Mouse (Mus musculus) liver, embryonic 15.5 days (tissue): ENCODE measurements around the gene Ppt1. TPM values are rescaled to one million over a fixed set of nuclear protein-coding genes. Genes with fewer than 3 reads are reported as not detected.

Experiments
- ATAC-seq: fragments of 200-750 bp; cut with Nextera tagmentation; 2 replicates; pipeline ENCODE4 v1.8.0; 2017; ENCODE audit warnings: moderate number of reproducible peaks, mild to moderate bottlenecking, moderate library complexity; ENCODE audit not compliant: insufficient read depth
- H3K27ac ChIP-seq: fragments of 300-500 bp; sonication (generic); replicated peaks from 2 replicates; pipeline ENCODE4 v1.5.1; 2015; ENCODE audit warnings: mild to moderate bottlenecking, inconsistent platforms
- H3K27me3 ChIP-seq: fragments of 300-500 bp; sonication (generic); 2 replicates; pipeline ENCODE4 v1.6.1; 2015; ENCODE audit warnings: mild to moderate bottlenecking, inconsistent platforms
- H3K36me3 ChIP-seq: fragments of 300-500 bp; sonication (generic); replicated peaks from 2 replicates; pipeline ENCODE4 v1.6.1; 2015; ENCODE audit warnings: moderate library complexity, mild to moderate bottlenecking, inconsistent platforms
- H3K4me1 ChIP-seq: fragments of 300-500 bp; sonication (generic); replicated peaks from 2 replicates; pipeline ENCODE4 v1.6.1; 2015; ENCODE audit warnings: inconsistent platforms
- H3K4me2 ChIP-seq: fragments of 300-500 bp; sonication (generic); 2 replicates; pipeline ENCODE4 v1.6.1; 2015; ENCODE audit warnings: moderate library complexity, mild to moderate bottlenecking, inconsistent platforms
- H3K4me3 ChIP-seq: fragments of 300-500 bp; sonication (generic); replicated peaks from 2 replicates; pipeline ENCODE4 v1.5.1; 2015; ENCODE audit warnings: mild to moderate bottlenecking, inconsistent platforms
- H3K9ac ChIP-seq: fragments of 300-500 bp; sonication (generic); 2 replicates; pipeline ENCODE4 v1.6.1; 2015; ENCODE audit warnings: moderate library complexity, mild to moderate bottlenecking, inconsistent platforms
- H3K9me3 ChIP-seq: fragments of 300-500 bp; sonication (generic); replicated peaks from 2 replicates; pipeline ENCODE4 v1.6.1; 2016; ENCODE audit warnings: inconsistent platforms
- WGBS: fragments of 180-500 bp; shearing (Covaris S2); methylation state at CpG from one replicate; pipeline ENCODE4 v1.1.7; 2015; ENCODE audit warnings: mixed read lengths; ENCODE audit not compliant: insufficient replicate concordance; 5-methylcytosine and 5-hydroxymethylcytosine counted together
- polyA plus RNA-seq: library from polyadenylated mRNA; unstranded; fragments of >200 nt; fragmentation: Nextera tagmentation; extraction: Ambion mirVana; gene quantifications from 2 replicates; pipeline ENCODE4 v1.2.1, GENCODE M21; 2015

Ppt1 gene
- polyA plus RNA-seq, 1 experiment from 2014 or later: 18.9 TPM

DNA sequence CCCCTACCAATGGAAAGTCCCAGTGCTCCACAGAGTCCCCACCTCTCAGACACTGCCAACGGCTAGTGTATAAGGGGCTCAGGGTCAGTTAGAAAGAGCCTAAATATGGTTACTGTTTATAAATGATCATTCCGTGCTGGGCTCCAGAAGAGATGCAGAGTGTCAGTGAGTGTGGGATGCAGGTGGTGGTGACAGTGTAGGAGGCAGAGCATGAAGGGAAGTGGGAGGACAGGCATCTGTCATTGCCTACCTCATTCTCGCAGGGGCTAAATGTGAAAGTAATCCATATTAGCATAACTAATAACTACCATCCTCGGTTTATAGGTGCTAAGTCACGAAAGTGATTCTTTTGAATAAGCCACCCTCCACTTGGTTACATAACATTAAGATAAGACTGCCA, 34.7 kb downstream of the Ppt1 start:
- no peak overlapping the region for H3K9ac ChIP-seq
- ATAC-seq: no peak
- no peaks in the 10 kb centered on the region for H3K27me3 ChIP-seq
- H3K4me1 ChIP-seq: peaks cover 37% of the 10 kb centered on the region
- H3K9me3 ChIP-seq: no peaks in the 10 kb centered on the region
- H3K27ac ChIP-seq: no peak overlapping the region
- H3K4me2 ChIP-seq: no peak overlapping the region
- WGBS: 73% methylated on average over 5 of the region's 5 CpGs
- H3K36me3 ChIP-seq: peaks cover 61% of the 10 kb centered on the region
- no peak overlapping the region for H3K4me3 ChIP-seq

DNA sequence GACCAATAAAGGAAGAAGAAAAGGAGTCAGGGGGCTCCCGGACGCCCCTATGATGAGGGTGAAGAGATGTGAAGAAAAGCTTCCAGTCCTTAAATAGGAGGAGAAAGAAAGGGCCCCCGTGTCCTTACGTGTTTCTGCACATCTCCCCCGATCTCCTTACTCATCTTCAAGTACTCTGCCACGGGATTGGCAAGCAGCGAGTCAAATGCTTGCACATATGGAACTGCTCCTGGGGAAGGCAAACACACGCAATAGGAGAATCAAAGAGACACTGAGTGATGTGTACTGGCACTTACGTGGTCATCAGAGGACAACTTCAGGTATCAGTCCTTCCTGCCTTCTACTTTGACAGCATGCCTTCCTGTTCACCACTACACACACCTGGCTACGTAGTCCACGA, 35.2 kb downstream of the Ppt1 start:
- peaks cover 37% of the 10 kb centered on the region for H3K4me1 ChIP-seq
- H3K9me3 ChIP-seq: no peaks in the 10 kb centered on the region
- H3K36me3 ChIP-seq: peaks cover 55% of the 10 kb centered on the region
- 61% methylated on average over 11 of the region's 11 CpGs for WGBS
- no peaks in the 10 kb centered on the region for H3K27me3 ChIP-seq
- no peak overlapping the region for H3K27ac ChIP-seq
- H3K4me3 ChIP-seq: no peak overlapping the region
- H3K9ac ChIP-seq: no peak overlapping the region
- ATAC-seq: no peak
- H3K4me2 ChIP-seq: no peak overlapping the region

DNA sequence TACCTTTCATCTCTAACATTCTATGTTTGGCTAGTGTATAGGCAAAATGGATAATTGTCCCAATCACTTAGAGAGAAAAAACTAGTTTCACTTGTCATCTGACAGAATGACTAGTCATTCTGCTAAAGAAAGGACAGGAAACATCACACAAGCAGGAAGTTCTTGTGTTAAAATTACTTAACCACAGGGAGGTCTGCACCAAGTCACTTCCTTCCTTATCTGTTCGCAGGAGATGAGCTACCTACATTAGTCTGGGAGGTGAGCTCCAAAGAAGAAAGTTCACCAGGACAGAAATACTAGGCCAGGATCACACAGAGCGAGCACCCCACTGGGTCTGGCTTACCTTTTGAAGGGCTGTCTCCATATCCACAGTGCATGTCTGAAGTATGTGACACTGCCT, 35.9 kb downstream of the Ppt1 start:
- Histone ChIP-seq H3K27me3 (no peaks in the 10 kb centered on the region), H3K4me3 (no peak overlapping the region), H3K36me3 (peaks cover 49% of the 10 kb centered on the region), H3K4me2 (no peak overlapping the region), H3K4me1 (peaks cover 37% of the 10 kb centered on the region), H3K9ac (no peak overlapping the region), H3K27ac (no peak overlapping the region; the same call in 1 of the 2 replicates), H3K9me3 (no peaks in the 10 kb centered on the region)
- 28% methylated on average over 2 of the region's 2 CpGs for WGBS
- no peak for ATAC-seq

DNA sequence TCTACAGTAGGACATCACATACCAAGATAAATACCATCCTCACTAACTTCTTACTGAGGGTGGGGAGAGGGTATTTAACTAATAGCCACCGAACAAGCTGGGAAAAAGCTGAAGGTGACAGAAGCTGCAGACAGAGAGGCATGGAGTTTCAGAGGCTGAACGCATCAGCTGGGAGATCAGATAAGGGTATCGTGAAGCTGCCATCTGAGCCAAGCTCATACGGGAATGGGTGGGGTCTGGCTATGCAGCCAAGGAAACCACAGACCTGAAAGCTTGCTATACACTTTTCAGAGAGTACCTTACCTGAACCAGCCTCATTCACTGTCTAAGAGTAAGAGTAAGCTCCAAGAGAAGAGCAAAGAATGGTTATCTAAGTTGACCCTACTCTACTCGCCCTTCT, 37.0 kb downstream of the Ppt1 start:
- peak overlapping the region; percentile 51 for H3K4me2 ChIP-seq
- peaks cover 37% of the 10 kb centered on the region for H3K4me1 ChIP-seq
- no peaks in the 10 kb centered on the region for H3K27me3 ChIP-seq
- ATAC-seq: peak; percentile 59
- peaks cover 41% of the 10 kb centered on the region for H3K36me3 ChIP-seq
- peak overlapping the region; percentile 6; the same call in 1 of the 2 replicates for H3K4me3 ChIP-seq
- no peak overlapping the region for H3K9ac ChIP-seq
- no peak overlapping the region for H3K27ac ChIP-seq
- no peaks in the 10 kb centered on the region for H3K9me3 ChIP-seq
- 13% methylated on average over 5 of the region's 5 CpGs for WGBS

DNA sequence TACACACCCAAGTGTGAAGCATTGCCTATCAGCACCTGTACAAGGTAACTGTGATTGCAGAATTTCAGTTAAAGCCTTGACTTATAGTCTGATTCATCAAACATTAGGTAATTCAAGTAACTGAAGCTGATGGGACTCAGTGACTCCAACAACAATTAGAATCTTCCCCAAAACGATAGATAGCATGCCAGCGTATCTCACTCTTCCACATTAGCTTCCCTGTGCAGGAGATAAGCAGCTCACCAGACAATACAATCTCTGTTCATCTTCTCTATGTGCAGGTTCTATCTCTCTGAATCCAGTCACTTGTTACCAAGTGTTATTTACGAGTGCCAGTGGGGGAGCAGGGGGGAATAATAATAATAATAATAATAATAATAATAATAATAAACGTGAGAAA, 37.5 kb downstream of the Ppt1 start:
- WGBS: 28% methylated on average over 4 of the region's 4 CpGs
- Histone ChIP-seq H3K9me3 (no peaks in the 10 kb centered on the region), H3K4me3 (peak overlapping the region; percentile 6; the same call in 1 of the 2 replicates), H3K4me2 (peak overlapping the region; percentile 51), H3K27me3 (no peaks in the 10 kb centered on the region), H3K9ac (no peak overlapping the region), H3K27ac (no peak overlapping the region), H3K4me1 (peaks cover 40% of the 10 kb centered on the region), H3K36me3 (peaks cover 36% of the 10 kb centered on the region)
- peak; percentile 45; the same call in 1 of the 2 replicates for ATAC-seq

DNA sequence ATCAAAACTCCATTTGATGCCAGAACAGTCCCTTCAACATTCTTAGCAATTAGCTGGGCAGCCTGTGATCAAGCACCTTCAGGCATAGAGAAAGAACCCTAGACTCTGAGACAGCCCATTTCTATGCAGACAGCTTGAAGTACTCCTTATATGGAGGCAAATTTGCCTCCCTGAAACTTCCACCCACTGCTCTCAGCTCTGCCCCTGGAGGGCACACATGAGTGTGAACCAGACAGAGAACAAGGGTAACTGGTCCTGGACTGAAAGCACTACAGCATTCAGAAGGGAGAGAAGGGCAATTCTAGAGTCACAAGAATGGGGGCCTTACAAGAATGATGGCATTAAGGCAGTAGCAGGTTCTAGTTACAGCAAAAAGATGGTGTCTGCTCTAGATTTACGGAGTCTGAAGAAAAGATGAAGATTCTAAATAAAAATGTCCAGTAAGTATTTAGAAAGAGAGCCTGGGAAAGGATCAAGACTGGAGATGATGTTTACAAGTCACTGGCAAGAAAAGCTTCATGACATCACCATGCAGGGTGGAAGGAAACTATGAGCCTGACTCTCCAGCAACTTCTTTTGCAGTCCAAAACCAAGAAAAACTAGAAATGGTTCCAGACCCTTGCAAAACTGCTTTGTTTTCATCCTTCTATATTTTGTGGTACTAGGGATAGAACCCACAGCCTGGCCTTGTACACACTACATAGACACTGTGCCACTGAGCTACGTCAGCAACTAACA, 42.5 kb downstream of the Ppt1 start:
- Histone ChIP-seq H3K9me3 (no peaks in the 10 kb centered on the region), H3K4me3 (no peak overlapping the region), H3K4me2 (no peak overlapping the region), H3K27me3 (no peaks in the 10 kb centered on the region), H3K36me3 (no peaks in the 10 kb centered on the region), H3K27ac (no peak overlapping the region), H3K4me1 (peaks cover 36% of the 10 kb centered on the region), H3K9ac (no peak overlapping the region)
- ATAC-seq: no peak
- WGBS: 72% methylated on average over 2 of the region's 2 CpGs

DNA sequence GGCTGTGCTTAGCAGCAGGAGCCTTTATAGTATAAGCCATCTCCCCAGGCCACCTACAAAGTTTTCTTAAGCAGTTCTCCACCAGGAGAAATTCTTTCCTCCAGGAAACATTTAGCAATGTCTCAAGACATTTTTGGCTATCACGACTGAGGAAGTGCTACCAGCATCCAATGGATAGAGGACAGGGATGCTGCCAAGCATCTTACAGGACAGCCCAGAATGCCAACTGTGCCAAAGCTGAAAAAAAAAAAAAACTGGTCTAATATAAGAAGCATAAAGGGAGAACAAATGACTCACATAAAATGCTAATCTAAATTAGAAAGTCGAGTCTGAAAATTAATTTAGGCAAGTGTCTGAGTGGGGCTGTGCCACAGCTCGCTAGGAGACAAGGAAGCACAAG, 46.5 kb downstream of the Ppt1 start:
- H3K4me2 ChIP-seq: no peak overlapping the region
- H3K4me3 ChIP-seq: no peak overlapping the region
- H3K4me1 ChIP-seq: peaks cover 48% of the 10 kb centered on the region
- H3K9ac ChIP-seq: no peak overlapping the region
- WGBS: 58% methylated on average over 3 of the region's 3 CpGs
- no peaks in the 10 kb centered on the region for H3K36me3 ChIP-seq
- no peak for ATAC-seq
- H3K27me3 ChIP-seq: no peaks in the 10 kb centered on the region
- H3K27ac ChIP-seq: no peak overlapping the region
- no peaks in the 10 kb centered on the region for H3K9me3 ChIP-seq

DNA sequence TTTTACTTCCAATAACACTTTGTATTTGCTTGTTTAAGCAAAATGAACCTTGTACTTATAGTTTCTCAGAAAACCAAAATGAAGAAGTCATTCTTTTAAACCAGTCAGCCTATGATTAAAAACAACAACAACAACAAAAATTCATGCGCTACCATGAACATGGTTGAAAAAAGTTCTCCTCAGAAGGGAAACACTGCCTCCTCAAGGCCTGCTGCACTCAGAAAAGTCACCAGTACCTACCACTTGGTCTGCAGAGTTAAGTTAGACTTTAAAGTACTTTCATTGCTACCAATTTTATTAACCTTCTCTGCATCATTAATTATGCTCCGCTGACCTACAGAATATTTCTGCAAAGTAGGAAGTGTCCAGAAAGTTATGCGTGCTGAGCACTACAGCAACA, 47.3 kb downstream of the Ppt1 start:
- Histone ChIP-seq H3K36me3 (no peaks in the 10 kb centered on the region), H3K27me3 (no peaks in the 10 kb centered on the region), H3K9me3 (no peaks in the 10 kb centered on the region), H3K4me1 (peaks cover 49% of the 10 kb centered on the region), H3K4me2 (peak overlapping the region; percentile 93; the same call in 1 of the 2 replicates), H3K4me3 (peak overlapping the region; percentile 80; the same call in 1 of the 2 replicates), H3K27ac (peak overlapping the region; percentile 99; the same call in 1 of the 2 replicates), H3K9ac (no peak overlapping the region)
- no peak for ATAC-seq
- 73% methylated on average over 3 of the region's 3 CpGs for WGBS

DNA sequence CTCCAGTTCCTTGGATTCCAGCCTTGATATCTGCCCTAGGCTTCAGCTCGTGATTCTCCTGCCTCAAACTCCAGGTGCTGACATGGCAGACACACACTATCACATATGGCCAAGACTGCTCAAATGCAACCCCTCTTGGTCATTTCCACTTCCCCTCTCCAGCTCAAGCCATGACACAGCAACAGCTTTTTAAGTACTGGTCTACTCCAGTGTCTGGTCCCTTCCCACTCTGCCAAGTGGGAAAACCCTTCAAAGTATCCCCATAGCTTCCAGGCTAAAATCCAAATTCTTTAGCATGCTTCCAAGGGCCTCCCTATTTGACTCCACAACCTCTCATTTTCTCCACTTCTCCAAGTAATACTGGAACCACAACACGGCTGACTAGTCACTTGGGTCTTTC, 48.0 kb downstream of the Ppt1 start:
- Histone ChIP-seq H3K27me3 (no peaks in the 10 kb centered on the region), H3K4me2 (peak overlapping the region; percentile 93), H3K36me3 (no peaks in the 10 kb centered on the region), H3K27ac (peak overlapping the region; percentile 99), H3K4me1 (peaks cover 47% of the 10 kb centered on the region), H3K9me3 (no peaks in the 10 kb centered on the region), H3K9ac (peak overlapping the region; percentile 80; the same call in 1 of the 2 replicates), H3K4me3 (peak overlapping the region; percentile 80)
- 18% methylated on average over 2 of the region's 2 CpGs for WGBS
- ATAC-seq: no peak

DNA sequence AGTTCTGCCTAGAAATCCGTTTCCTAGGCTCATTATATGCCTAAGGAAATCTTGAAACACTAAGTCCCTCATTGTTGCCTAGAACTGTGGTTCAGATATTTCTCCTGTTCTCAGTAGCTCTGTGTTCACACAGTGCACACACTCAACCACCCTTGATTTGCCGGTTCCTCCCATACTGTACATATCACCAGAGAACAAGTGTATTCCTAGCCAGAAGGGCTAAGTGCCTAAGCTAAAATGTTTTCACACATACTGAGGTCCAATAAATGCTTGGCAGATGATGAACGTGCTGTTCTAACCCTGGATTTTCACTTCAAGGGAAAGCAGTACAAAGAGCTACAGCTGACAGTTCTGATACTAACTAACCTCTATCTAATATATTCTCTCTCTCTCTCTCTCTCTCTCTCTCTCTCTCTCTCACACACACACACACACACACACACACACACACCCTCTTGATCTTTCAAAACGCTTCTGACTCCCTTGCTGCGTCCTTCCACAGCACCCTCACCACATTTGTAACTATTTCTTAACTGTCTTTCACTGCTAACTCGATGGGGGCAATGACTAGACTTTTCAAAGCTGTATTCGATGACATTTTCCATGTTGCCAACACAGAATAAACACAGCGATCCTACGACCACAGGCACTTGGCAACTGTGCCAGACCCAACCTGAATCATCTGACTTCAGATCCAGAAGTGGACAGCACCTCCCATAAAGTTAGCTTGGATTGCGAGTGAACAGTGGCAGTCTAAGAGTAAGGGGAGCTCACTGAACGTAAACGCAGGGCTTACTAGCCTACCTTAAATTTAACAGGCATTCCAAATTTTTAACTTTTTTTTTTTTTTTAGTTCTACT, 48.7 kb downstream of the Ppt1 start:
- Histone ChIP-seq H3K9ac (peak overlapping the region; percentile 80), H3K36me3 (no peaks in the 10 kb centered on the region), H3K27me3 (no peaks in the 10 kb centered on the region), H3K9me3 (no peaks in the 10 kb centered on the region), H3K4me3 (peak overlapping the region; percentile 80), H3K27ac (peak overlapping the region; percentile 99), H3K4me1 (peaks cover 47% of the 10 kb centered on the region), H3K4me2 (peak overlapping the region; percentile 93)
- no peak for ATAC-seq
- 6% methylated on average over 12 of the region's 12 CpGs for WGBS
